Mouse (Mus musculus) gastrocnemius, postnatal 14 days (tissue): ENCODE data around the gene Primpol. TPM values are rescaled to one million over a fixed set of nuclear protein-coding genes. Genes with fewer than 3 reads are reported as not detected.

Experiments used
- DNase-seq: peaks from one replicate; pipeline ENCODE4 v3.0.0; 2021; ENCODE audit warnings: mixed read lengths
- intact Hi-C: fragments of 180-260 bp; cut with DNase I; formaldehyde crosslinking; loops from one replicate; pipeline ENCODE4 v1.15.1; 2025; ENCODE audit warnings: low total_unique reads
- long read RNA-seq, 2 experiments: library from polyadenylated mRNA; stranded (forward); transcript quantifications; one replicate each; pipeline ENCODE4 v2.0.0; 2021
- total RNA-seq, 2 experiments: library from RNA; stranded (reverse); gene quantifications; 2 replicates each; pipeline ENCODE4 v1.2.3; 2021

Primpol gene
- total RNA-seq = 1 to 10 TPM; 2.7 to 2.8 TPM
- long read RNA-seq, experiment 1, partial matches to known transcripts = 0 of 1 reads
- long read RNA-seq, experiment 1, other reads (novel, unspliced or antisense) = 1 of 1 reads
- long read RNA-seq, experiment 2 = 0 reads

DNA sequence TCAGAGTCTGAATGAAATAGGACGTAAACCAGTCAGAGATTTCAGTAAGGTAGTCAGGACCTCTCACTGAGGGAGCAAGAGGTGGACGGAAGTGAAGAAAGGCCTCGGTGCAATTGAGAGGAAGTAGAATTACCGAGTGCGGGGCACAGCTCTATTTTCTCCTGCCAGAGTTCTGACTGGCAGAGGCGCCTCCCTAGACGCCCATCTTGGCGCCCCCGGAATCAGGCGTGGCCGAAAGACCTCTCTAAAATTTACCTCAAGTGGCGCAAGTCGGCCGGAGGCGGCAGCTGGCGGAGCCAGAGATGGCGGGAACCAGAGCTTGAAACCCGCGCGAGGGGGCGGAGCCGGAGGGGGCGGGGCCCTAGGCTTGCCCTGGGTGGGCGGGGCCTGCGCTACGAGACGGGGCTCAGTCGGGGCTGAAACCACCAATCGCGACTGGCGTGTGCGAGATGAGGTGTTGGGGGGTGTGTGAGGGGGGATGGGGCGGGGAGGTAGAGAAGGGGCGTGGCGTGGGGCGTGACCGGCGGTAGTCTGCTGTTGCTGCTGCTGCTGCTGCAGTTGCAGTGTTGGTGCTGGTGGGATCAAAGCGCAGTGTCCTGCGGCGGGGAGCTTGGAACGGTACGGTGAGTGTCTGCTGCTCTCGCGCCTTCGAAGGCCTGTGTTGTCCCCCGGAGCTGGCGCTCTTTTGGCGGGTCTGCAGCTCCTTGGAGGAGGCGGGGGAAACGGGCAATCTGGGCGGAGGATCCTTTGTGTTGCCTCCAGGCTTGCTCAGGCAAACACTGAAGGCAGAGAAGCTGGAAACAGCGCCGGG, at the start of gene Primpol, which contains the start of gene Casp3:
TSS of gene Primpol (minus strand) at position 334 of the 811 bp plus-strand sequence.
TSS of gene Casp3 (plus strand) at position 413 of the 811 bp plus-strand sequence.
- intact Hi-C loops = no loop called here
- DNase-seq = peak; percentile 97

DNA sequence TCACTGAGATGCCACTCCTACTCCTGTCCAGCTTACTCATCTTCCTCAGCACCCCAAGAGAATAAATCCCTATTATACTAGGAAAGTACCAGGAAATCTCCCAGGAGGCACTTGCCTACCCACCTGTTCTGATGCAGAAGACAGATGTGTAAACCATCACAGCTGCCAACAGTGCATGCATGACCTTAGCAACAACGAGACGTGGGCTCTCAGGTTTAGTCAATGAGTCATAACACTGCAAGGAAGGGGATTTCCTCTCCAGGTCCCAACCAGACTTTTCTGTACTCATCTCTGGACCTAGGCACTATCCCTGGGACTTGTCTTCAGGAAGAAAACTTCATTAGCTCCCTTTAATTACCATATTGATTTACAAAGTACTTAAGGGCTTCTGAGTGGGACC, 38.9 kb upstream of the Primpol start:
- intact Hi-C loops = no loop called here
- DNase-seq = no peak

DNA sequence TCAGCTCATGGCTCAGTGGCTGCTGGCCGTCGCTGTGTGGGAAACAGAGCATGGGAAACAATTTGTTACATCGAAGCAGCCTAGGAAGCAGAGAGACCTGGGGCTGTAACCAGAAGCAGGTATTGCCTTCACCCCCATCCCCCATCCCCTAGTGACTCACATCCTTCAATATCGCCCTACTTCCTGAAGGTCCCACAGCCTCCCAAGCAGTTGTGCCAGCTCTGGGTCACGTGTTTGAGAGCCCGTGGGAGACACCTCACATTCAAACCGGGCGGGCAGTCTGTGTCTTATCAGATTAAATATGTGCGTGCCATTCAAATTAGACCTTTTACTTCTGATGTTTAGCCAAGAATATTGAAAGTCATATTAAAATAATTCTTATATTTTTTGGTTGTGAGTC, 34.9 kb upstream of the Primpol start:
- intact Hi-C loops = no loop called here
- no peak for DNase-seq

DNA sequence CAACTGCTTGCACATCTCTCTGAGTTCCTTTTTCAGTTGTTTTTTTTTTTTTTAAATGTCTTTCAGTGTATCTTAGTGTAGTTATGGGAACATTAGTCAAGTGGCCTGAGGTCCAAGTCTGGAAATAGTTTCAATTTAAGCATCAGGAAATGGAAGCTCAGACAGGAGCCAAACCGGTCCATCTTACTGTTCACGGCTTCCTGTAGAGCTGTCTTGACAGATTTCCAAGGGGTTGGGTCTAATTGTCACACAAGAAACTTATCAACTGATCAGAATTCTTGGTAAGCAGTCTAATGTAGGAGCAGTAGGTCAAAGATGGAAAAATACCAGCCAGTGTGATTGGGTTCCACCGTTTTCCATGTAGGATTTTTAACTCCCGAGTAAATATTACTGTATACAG, 31.4 kb upstream of the Primpol start:
- intact Hi-C loops = no loop called here
- DNase-seq = no peak

DNA sequence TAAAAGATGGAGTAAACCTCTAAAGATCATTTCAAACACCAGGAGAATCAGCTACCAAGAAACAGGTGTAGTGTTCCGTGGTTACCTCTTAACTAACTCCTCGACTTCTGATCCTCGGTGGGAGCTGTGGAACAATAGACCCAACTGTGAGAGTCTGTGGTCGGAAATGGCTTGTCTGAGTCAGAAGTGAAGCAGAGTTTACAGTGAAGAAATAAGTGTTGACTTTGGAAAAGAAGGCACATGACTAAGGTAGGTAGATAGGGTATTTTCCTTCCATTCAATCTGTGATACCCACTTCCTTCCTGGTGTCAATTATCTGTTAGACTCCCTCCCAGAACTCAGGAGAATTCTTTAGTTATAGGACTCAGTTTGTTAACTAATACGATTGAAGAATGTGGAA, 24.3 kb upstream of the Primpol start:
- DNase-seq = no peak
- intact Hi-C loops = no loop called here

DNA sequence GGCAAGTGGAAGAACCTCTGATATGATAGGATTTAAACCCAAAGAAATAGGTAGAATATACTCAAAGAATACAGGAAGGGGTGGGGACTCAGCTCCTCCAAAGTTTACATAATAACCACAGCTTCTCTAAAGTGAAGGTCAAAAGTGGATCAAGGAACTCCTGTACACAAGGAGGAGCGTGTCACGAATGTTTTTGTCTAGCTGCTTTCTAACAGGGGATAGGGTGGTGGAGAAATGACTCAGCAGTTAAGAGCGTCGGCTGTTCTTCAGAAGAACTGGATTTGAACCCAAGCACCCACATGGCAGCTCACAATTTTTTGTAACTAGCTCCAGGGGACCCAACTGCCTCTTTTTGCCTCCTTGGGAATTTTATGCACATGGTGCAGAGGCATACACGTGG, 22.8 kb upstream of the Primpol start:
- DNase-seq = no peak
- intact Hi-C loops = no loop called here

DNA sequence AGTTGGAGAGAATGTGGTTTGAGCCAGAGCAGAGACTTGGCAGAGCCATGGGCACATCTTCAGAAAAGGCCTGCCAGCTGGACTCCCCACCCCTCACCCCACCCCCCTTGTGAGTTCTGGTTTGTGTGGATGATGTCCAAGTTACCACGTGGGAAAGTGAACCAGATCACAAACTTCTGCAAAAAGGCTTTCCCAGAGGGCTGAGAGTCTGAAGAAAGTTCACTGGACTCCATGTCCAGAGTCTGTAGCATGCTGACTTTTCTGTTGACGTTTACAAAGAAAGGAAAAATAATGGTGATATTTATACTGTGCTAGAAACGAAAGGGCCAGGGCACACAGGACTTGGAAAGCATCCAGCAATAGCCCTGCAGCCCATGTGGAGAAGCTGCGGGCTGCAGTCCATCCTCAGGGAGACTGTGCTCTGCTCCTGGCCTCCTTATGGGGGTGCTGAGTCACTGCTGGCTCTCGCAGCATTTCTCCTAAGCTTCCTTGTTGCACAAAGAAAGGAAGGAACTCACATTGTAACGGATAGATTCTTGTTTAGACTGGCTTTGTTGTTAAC, 22.1 kb upstream of the Primpol start:
- intact Hi-C loops = no loop called here
- DNase-seq = peak; percentile 46

DNA sequence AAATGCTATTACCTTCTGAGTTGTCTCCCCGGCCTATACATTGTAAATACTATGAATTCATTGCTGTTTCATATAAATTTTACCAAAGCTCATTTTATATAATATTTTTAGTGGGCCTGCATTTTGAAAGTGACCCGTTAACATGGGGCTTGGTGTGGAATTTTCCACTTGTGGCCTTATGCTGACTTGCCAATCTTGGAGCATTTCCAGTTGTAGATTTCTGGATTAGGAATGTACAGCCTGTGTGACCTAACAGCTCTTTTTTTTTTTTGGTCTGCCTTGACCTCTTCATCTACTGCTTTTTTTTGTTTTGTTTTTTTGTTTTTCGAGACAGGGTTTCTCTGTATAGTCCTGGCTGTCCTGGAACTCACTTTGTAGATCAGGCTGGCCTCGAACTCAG, 13.9 kb upstream of the Primpol start:
- intact Hi-C loops = no loop called here
- no peak for DNase-seq

DNA sequence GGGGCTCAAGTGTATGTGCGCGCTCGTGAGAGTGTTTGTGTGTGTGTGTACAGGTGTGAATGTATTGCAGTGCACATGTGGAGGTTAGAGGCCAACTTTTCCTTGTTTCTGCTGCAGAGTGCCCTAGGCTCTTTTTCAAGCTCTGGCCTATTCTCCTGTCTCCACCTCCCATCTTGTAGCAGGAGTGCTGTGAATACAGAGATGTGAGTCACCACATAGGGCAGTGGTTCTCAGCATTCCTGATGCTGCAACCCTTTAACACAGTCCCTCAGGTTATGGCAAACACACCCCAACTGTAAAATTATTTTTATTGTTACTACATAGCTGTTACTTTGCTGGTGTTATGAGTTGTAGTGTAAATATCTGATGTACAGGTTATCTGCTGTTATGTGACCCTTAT, 13.4 kb upstream of the Primpol start:
- intact Hi-C loops = no loop called here
- no peak for DNase-seq

DNA sequence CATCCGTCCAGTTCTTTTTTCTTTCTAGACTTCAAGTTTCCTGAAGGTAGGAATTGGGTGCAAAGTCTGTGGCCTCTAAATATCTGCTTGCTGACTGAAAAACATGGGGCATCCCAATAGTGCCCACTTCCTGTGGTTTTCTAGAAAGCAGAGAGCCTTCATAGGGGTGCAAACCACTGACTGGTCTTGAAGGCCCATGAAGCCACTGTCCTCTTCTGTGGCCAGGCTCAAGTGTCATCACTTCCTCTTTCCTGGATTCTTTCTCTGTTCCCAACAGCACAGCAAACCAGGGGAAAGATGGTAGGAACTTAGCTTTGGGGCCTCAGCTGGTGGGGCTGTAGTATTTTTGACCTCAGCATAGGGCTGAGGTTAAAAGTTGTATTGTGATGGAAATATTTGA, 11.6 kb upstream of the Primpol start:
- no peak for DNase-seq
- intact Hi-C loops = no loop called here

DNA sequence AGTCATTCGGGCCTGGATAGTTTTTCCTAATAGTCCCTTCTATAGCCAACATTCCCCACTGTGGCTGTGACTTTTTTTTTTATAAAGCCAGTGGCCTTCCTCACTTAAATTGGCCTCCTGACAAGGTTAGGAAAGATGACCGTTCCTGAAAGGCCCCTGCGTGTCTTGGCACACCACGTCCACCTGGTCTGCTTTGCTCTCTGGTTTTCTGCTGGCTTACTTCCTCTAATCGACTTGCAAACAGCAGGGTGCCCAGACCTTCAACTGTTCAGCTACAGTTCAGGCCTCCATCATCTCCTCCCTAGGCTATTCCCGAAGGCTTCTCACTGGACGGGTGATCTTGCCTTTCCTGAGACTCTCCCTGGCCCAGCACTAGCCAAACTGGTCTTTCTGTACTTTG, 10.9 kb upstream of the Primpol start:
- intact Hi-C loops = no loop called here

DNA sequence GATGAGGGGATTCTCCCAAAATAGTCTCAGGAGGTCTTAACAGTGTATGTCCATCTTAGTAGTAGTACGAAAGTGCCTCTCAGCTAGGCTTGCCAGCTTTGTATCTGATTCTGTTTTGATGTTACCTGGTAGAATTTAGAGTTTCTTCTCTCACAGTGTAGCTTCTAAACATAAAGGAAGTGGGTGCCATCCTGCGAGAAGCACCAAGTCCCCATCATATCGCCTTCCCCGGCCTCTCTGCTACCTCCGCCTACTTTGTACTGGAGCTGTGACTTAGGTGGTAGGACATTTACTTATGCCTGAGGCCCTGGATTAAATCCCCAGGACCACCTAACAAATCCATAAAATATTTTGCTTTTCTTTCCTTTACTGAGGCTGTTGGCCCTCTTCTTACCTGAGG, 9.6 kb upstream of the Primpol start:
- intact Hi-C loops = no loop called here

More for the DNA sequence above, 10.9 kb upstream of the Primpol start:
- DNase-seq = no peak

DNA sequence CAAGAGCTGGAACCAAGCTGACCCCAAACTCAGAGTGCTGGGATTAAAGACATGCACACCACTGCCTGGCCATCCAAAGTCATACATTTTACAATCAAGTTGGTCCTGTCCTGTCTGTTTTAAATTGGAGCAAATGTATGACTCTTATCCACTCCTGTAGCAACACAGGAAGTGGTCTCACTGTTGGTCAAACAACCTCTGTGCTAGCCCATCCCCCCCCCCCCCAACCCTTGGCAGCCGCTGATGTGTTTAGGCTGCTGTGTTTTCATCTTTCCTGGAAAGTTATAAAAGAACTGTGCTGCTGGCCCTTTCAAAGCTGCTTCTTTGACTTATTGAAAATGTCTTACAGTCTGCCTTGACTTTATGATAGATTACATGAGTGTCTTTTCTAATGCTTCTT, 8.2 kb upstream of the Primpol start:
- DNase-seq = no peak
- intact Hi-C loops = no loop called here

More for the DNA sequence above, 9.6 kb upstream of the Primpol start:
- no peak for DNase-seq

DNA sequence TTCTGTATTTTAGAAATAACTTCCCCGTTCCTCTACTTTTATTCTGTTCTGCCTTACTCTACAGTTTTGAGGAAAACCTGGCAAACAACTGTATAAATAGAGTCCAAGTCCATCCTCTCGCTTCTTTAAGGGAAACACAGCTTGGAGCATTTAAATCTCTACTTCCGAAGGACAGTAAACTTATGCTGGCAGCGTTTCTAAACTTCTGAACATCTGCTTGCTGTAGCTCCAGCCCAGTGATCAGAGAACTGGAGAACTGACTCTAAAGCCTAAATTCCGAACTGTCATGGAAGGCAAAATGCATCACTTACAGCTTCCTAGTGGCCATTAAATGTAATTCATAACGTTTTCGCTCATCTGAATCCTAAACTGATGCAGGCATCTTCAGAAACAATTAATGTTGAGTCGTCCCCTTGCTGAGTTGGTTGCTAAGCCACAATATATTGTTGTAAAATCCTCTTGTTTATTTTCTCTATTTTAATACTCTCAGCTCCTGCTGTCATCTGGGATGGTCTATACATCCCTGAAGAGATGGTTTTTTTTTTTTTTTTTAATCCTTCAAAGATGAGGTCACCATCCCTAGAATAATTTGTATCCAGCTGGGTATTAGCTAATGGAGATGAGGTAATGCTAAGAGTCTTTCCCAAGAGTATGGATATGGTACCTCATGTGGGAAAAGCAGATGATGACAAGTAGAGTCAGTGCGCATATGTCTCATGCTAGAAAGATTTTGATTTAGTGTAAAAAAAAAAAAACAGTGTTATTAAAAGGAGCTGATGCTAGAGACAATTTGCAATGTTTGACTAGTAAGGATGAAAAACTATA, 5.6 kb upstream of the Primpol start:
- intact Hi-C loops = no loop called here
- DNase-seq = no peak

DNA sequence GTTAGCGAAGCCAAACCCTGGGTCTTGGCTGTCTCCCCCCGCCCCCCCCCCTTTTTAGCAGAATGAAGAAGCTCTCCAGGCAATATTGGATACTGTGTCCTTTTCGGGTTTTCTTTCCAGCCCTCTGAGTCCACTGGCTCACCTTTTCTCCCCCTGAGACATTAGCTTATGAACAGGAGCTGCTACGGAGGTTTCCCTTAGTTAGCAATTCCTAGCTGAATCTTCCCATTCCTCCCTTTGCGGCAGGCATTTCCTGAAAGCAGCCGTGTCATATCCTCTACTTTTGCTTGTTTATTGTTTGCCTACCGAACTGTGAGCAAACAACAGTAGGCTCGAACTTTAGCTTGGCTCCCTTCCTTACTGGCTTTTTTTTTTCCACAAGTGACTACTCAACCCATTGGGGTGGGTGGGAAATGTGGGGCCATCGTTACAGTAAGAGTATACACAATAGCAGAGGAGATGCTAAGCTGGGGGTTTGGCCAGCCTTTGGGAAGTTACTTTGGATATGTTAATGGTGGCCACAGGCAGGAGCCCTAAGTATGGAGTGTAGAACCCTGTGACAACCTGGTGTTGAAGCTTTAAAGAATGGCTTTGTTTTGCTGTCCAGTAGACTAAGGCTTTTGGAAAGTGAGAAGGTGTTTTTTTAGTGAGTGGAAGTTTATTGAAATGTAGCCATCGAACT, 1.8 kb upstream of the Primpol start:
- DNase-seq = no peak
- intact Hi-C loops = no loop called here

DNA sequence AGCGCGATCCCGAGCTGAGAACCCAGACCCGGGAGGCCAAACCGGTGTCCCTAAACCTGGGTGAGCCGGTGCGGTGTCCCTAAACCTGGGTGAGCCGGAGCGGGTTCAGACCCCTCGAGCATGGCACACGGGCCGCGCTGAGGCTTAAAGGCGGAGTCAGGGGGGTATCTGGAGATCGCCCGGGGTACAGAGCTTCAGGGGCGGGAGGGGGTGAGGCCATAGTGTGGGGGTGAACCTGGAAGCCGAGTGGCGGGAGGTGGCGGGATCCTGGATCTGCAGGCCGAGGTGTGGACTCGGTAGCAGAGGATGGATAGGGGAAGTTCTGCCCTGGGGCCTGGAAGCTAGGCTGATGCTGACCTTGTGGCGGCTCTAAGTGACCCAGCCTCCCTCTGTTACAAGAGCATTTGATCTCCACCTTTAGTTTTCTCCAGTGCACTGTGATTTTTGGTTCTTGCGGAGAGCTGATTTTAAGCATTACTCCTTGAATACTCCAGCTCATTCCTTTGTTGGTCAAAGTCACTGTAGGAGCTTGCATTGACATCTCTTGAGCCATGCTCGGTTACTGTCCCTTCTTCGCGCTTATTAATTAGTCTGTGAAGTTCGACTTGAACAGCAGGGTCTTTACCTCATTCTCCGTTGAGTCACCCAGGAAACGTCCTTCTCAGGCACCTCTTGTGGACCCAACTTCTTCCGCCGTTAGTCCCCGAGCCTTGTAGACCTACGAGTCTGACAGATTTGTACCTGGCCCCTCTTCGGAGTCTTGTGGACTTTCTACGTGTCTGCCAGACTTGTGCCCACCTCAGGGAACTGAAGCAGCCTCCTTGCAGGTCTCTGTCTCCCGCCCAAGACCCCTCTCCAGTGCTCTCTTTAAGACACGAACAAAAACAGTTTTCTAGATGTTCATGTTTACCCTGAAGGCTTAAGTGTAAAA, 943 bp upstream of the Primpol start:
- intact Hi-C loops = no loop called here
- peak; percentile 38 for DNase-seq

DNA sequence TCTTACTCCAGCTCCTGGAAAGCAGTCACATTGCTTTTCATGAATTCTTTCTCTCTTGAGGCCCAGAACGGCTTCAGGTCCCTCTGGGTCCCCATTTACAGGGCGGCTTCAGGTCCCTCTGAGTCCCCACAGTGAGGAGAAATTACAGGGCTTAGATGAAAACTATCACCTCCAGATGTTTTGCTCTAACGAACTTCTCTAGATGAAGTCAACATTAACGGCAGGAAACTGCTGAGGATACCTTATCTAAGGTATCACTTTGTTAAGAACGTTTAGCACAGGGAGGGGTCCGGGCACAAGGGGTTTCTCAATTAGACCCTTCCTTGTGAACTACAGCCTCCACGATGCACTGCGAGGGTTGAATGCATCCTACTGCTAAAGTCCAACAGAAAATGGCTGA, 1.1 kb downstream of the Primpol start:
- intact Hi-C loops = no loop called here
- no peak for DNase-seq

DNA sequence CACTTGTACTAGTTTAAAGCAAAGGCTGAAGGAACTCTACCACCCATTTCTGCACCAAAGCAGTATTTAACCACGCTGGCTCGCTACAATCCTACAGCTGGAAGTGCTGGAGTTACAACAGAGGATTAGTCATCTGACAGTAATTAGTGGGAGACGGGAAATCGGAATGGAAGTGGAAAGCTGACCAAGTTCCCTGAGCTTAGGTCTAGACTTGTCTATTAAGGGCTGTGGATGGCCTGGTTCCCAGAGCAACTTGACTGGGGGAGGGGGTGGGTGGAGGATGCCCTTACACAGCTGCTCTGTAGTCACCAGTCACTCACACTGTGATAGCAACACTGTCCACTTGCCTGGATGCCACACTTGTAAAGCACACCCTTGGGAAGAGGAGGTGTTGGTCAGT, 3.6 kb downstream of the Primpol start:
- peak; percentile 51 for DNase-seq
- intact Hi-C loops = no loop called here

DNA sequence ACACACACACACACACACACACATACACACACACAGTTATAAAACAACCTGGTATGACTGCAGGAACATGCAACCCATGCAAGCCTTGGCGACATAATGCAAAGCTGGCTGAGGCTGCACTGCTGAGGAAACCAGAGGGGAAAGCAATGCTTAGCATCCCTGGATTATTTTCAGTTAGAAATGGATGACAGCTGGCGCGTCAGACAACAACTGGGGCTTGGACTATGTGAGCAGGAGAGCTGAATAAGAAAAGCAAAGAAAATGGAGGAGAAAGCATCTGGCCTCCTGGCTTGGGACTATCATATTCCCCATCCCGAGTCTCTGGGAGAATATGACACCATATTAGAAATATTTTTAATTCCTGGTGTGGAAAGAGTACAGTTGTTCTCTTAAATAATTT, 4.1 kb downstream of the Primpol start:
- intact Hi-C loops = no loop called here
- DNase-seq = peak; percentile 28
